Mouse (Mus musculus) adrenal gland, postnatal 25 days (tissue): ENCODE measurements around the gene Catip. TPM values are rescaled to one million over a fixed set of nuclear protein-coding genes. Genes with fewer than 3 reads are reported as not detected.

ENCODE experiments used
- DNase-seq: peaks from one replicate; pipeline ENCODE4 v3.0.0; 2021; ENCODE audit warnings: mixed read lengths
- microRNA-seq, 2 experiments: library from miRNA; unstranded; fragments of <30 nt; microRNA quantifications; one replicate each; pipeline ENCODE4 v1.2.0; 2021
- total RNA-seq: library from RNA; stranded (reverse); gene quantifications from 2 replicates; pipeline ENCODE4 v1.2.3, GENCODE M21; 2021

The Catip gene
- total RNA-seq, 1 experiment from 2014 or later, result 0.67 TPM

- no peak for DNase-seq
These were observed 39.3 kb downstream of the Catip start for GRCm38 (mm10) chr1:74401015-74401702.

GRCm38 (mm10) chr1:74404206-74404605 lies 42.3 kb downstream of the Catip start:
- DNase-seq, result no peak

GRCm38 (mm10) chr1:74408589-74409504 lies 46.9 kb downstream of the Catip start, which contains the start of gene Vil1:
Vil1 (plus strand) TSS chr1:74409376.
- DNase-seq, result no peak

DNA sequence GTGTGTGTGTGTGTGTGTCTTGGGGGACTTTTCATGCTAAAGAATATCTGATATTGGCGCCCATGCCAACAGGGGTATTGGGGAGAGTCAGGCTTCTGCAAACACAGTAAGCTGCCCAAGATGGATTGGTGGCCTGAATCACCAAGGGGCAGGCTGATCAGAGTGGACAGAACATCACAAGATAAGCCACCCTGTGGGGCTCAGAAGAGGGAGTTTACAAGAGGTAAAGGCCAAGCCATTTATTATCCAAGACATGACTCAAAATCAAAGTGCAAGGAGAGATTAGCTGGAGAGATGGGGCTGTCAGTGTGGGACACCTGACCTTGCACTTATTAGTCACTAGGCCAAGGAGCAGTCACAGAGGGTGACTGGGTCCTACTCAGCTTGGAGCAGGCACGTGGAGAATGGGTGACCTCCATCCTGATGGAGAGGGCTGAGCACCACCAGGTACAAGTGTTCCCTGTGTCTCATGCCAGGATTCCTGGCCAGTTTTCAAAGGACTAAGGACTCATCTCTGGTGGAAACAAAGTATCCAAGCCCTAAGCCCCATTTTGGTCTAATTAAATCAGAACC lies 49.9 kb downstream of the Catip start:
- DNase-seq, result peak; percentile 35

- no peak for DNase-seq
These were observed 50.8 kb downstream of the Catip start for GRCm38 (mm10) chr1:74412711-74413110.

- no peak for DNase-seq
These were observed 53.2 kb downstream of the Catip start for GRCm38 (mm10) chr1:74415143-74415542.

Small RNA genes lying within 50 kb of the gene (microRNA-seq; reads per million reads assigned to microRNA genes)
- gene Mir26b, result 26,478 to 38,172 reads per million in 2 experiments

Other genes starting within 250 kb of the Catip start
- 270 and 436 TPM in 2 replicates for gene Tns1, start 237.7 kb upstream of the Catip start, total RNA-seq
- 2.2 and 2.3 TPM in 2 replicates for gene Rufy4, start 236.6 kb upstream of the Catip start, total RNA-seq
- not detected in 2 replicates for gene Cxcr2, start 208.1 kb upstream of the Catip start, total RNA-seq
- gene Cxcr1, start 167.5 kb upstream of the Catip start, total RNA-seq, result not detected in 2 replicates
- 170 and 172 TPM in 2 replicates for gene Arpc2, start 126.0 kb upstream of the Catip start, total RNA-seq
- gene Gpbar1, start 83.6 kb upstream of the Catip start, total RNA-seq, result not detected in 2 replicates
- 157 and 183 TPM in 2 replicates for gene Aamp, start 77.4 kb upstream of the Catip start, total RNA-seq
- 65.2 and 75.9 TPM in 2 replicates for gene Pnkd, start 77.2 kb upstream of the Catip start, total RNA-seq
- 83.1 and 84.7 TPM in 2 replicates for gene Tmbim1, start 56.5 kb upstream of the Catip start, total RNA-seq
- 5.8 and 11.4 TPM in 2 replicates for gene Slc11a1, start 13.1 kb downstream of the Catip start, total RNA-seq
- 168 and 179 TPM in 2 replicates for gene Ctdsp1, start 29.4 kb downstream of the Catip start, total RNA-seq
- 1.6 TPM in 2 replicates for gene Vil1, start 47.3 kb downstream of the Catip start, total RNA-seq
- 26.3 and 27.2 TPM in 2 replicates for gene Cnot9, start 143.9 kb downstream of the Catip start, total RNA-seq
- gene Plcd4, start 180.8 kb downstream of the Catip start, total RNA-seq, result 0.24 and 0.82 TPM in 2 replicates
- 16.5 and 25.3 TPM in 2 replicates for gene Usp37, start 182.2 kb downstream of the Catip start, total RNA-seq
- gene Zfp142, start 226.1 kb downstream of the Catip start, total RNA-seq, result 15.7 and 17.7 TPM in 2 replicates
- gene Bcs1l, start 226.2 kb downstream of the Catip start, total RNA-seq, result 30.3 and 30.8 TPM in 2 replicates
- 46.4 and 56.7 TPM in 2 replicates for gene Rnf25, start 239.3 kb downstream of the Catip start, total RNA-seq
- 3.7 and 4.2 TPM in 2 replicates for gene Stk36, start 239.3 kb downstream of the Catip start, total RNA-seq